ENCODE assay signal across 38 mouse cellular contexts in genomic region chr3:70012641-70013040, GRCm38 (mm10). TPM values are rescaled to one million over a fixed set of nuclear protein-coding genes. Genes with fewer than 3 reads are reported as not detected.
"Had no signal": no experiment of that assay in that cellular context is flagged by ENCODE, and none has a peak within 500 bp of the region (broad histone marks: within the 10 kb centered on the region; RNA-seq: fewer than 3 reads in every experiment).

No protein-coding gene starts in this region.

- H3K36me3 ChIP-seq: embryonic facial prominence, embryonic 10.5 days; embryonic facial prominence, embryonic 12.5 days; embryonic facial prominence, embryonic 13.5 days; embryonic facial prominence, embryonic 15.5 days; forebrain, embryonic 10.5 days; forebrain, embryonic 12.5 days; forebrain, embryonic 15.5 days; heart, embryonic 10.5 days had no signal

- H3K4me3 ChIP-seq: embryonic facial prominence, embryonic 10.5 days; embryonic facial prominence, embryonic 12.5 days; embryonic facial prominence, embryonic 13.5 days; embryonic facial prominence, embryonic 15.5 days; erythroblast, embryonic 14.5 days; forebrain, embryonic 10.5 days; forebrain, embryonic 12.5 days; forebrain, embryonic 13.5 days; forebrain, embryonic 15.5 days; gastrocnemius, adult 2 months; heart, adult 2 months; heart, embryonic 10.5 days had no signal

- DNase-seq: cerebellum, adult 9-10 months; cerebellum, adult 9-11 months; cerebellum, postnatal 10 days; cerebellum, postnatal 14 days; cerebellum, postnatal 25 days; cerebellum, postnatal 36 days; embryo, embryonic 11 days; forebrain, postnatal 0 days; gastrocnemius, adult 2 months; gastrocnemius, postnatal 10 days; gastrocnemius, postnatal 14 days; gastrocnemius, postnatal 25 days; gastrocnemius, postnatal 36 days; heart, adult 18-20 months; heart, adult 2 months had no signal

- H3K4me1 ChIP-seq: embryonic facial prominence, embryonic 10.5 days; embryonic facial prominence, embryonic 12.5 days; embryonic facial prominence, embryonic 13.5 days; embryonic facial prominence, embryonic 15.5 days; forebrain, embryonic 12.5 days; forebrain, embryonic 13.5 days; forebrain, embryonic 15.5 days; heart, embryonic 10.5 days had no signal

- H3K9me3 ChIP-seq: embryonic facial prominence, embryonic 10.5 days; embryonic facial prominence, embryonic 12.5 days; embryonic facial prominence, embryonic 13.5 days; embryonic facial prominence, embryonic 15.5 days; forebrain, embryonic 10.5 days; forebrain, embryonic 12.5 days; forebrain, embryonic 13.5 days; forebrain, embryonic 15.5 days; heart, embryonic 10.5 days had no signal

- ATAC-seq: forebrain, embryonic 13.5 days; forebrain, embryonic 14.5 days; forebrain, embryonic 15.5 days; forebrain, embryonic 16.5 days; forebrain, postnatal 0 days had no signal

- H3K9ac ChIP-seq: embryonic facial prominence, embryonic 12.5 days; embryonic facial prominence, embryonic 13.5 days; embryonic facial prominence, embryonic 15.5 days; forebrain, embryonic 12.5 days; forebrain, embryonic 13.5 days; forebrain, embryonic 15.5 days; forebrain, postnatal 0 days had no signal

- H3K4me2 ChIP-seq: embryonic facial prominence, embryonic 12.5 days; embryonic facial prominence, embryonic 13.5 days; embryonic facial prominence, embryonic 15.5 days; forebrain, embryonic 12.5 days; forebrain, embryonic 13.5 days; forebrain, embryonic 15.5 days; heart, embryonic 11.5 days had no signal

- H3K27me3 ChIP-seq: embryonic facial prominence, embryonic 12.5 days; embryonic facial prominence, embryonic 13.5 days; embryonic facial prominence, embryonic 15.5 days; forebrain, embryonic 12.5 days; forebrain, embryonic 13.5 days; forebrain, embryonic 15.5 days had no signal

- H3K27ac ChIP-seq: embryonic facial prominence, embryonic 10.5 days; embryonic facial prominence, embryonic 12.5 days; embryonic facial prominence, embryonic 13.5 days; embryonic facial prominence, embryonic 15.5 days; forebrain, embryonic 10.5 days; forebrain, embryonic 12.5 days; forebrain, embryonic 13.5 days; forebrain, embryonic 15.5 days; gastrocnemius, adult 2 months; heart, adult 2 months; heart, embryonic 10.5 days had no signal

RNA-seq across cellular contexts. Expression of gene Otol1, which starts 5.2 kb away (rescaled TPM):
- total RNA-seq: common myeloid progenitor, adult 5-6 weeks; forebrain, postnatal 0 days; gastrocnemius, adult 18-20 months; gastrocnemius, adult 2 months; gastrocnemius, adult 8-10 months; gastrocnemius, postnatal 10 days; gastrocnemius, postnatal 14 days; gastrocnemius, postnatal 25 days; gastrocnemius, postnatal 36 days; gastrocnemius, postnatal 4 days; granulocyte monocyte progenitor cell, adult 5-6 weeks; heart, adult 18-20 months; heart, adult 2 months; heart, adult 8-10 months had no signal
- polyA plus RNA-seq: cortical plate, adult 2 months; embryonic facial prominence, embryonic 10.5 days; embryonic facial prominence, embryonic 11.5 days; embryonic facial prominence, embryonic 13.5 days; embryonic facial prominence, embryonic 15.5 days; erythroblast, embryonic 14.5 days; forebrain, embryonic 10.5 days; forebrain, embryonic 11.5 days; forebrain, embryonic 12.5 days; forebrain, embryonic 13.5 days; forebrain, embryonic 14.5 days; forebrain, embryonic 15.5 days; forebrain, embryonic 16.5 days; forebrain, postnatal 0 days; gonadal fat pad, adult 2 months; heart, adult 2 months; heart, embryonic 10.5 days; heart, embryonic 11.5 days had no signal
